Mouse (Mus musculus): Measurements from ENCODE around the gene Pde12. TPM values are rescaled to one million over a fixed set of nuclear protein-coding genes. Genes with fewer than 3 reads are reported as not detected.
"Not testable (repeated sequence)": the region's sequence is repeated elsewhere in the genome, so short reads cannot be mapped to it uniquely, and the experiment has no call there.

Pde12 gene
- polyA plus RNA-seq (2014; fragmentation: Nextera tagmentation; extraction: Ambion mirVana), result 15.1 and 16.7 TPM in 2 replicates

- no peaks in the 10 kb centered on the region for H3K27me3 ChIP-seq (replicated peaks; ENCODE audit: control insufficient read depth, insufficient read depth, low read length)
- peak within 1 kb of the TSS; percentile 82 for H3K9ac ChIP-seq (ENCODE audit: low read depth, low read length)
- H3K4me3 ChIP-seq (ENCODE audit: low read depth, low read length), result peak within 1 kb of the TSS; percentile 88
- H3K36me3 ChIP-seq (ENCODE audit: control insufficient read depth, insufficient read depth, low read length), result peaks cover 3% of the 10 kb centered on the region; the same call in 1 of the 2 replicates
- no peaks in the 10 kb centered on the region for H3K9me3 ChIP-seq (ENCODE audit: control insufficient read depth, low read length)
- peak within 1 kb of the TSS; percentile 98 for H3K4me2 ChIP-seq
- peaks cover 11% of the 10 kb centered on the region for H3K4me1 ChIP-seq (replicated peaks; ENCODE audit: control insufficient read depth, insufficient read depth, low read length)
- WGBS, result under 1% methylated on average over 70 of the region's 70 CpGs
- ATAC-seq (replicated peaks; ENCODE audit: low FRiP score), result peak; percentile 89
- DNase-seq (ENCODE audit: low spot score), result peak; percentile 92
- peak within 1 kb of the TSS; percentile 77 for H3K27ac ChIP-seq (ENCODE audit: low read depth, low read length)
Observed at GRCm38 (mm10) chr14:26669292-26670073, at the start of gene Pde12. Gene Pde12, minus strand, starts transcription at chr14:26669883.

GRCm38 (mm10) chr14:26705246-26705645, 35.6 kb upstream of the Pde12 start:
- WGBS, result 80% methylated on average over 5 of the region's 5 CpGs
- not testable (repeated sequence) for H3K27me3 ChIP-seq (replicated peaks; ENCODE audit: control insufficient read depth, insufficient read depth, low read length); H3K36me3 ChIP-seq (ENCODE audit: control insufficient read depth, insufficient read depth, low read length); H3K9ac ChIP-seq (ENCODE audit: low read depth, low read length); DNase-seq (ENCODE audit: low spot score); H3K4me2 ChIP-seq; H3K9me3 ChIP-seq (ENCODE audit: control insufficient read depth, low read length); ATAC-seq (replicated peaks; ENCODE audit: low FRiP score); H3K4me1 ChIP-seq (replicated peaks; ENCODE audit: control insufficient read depth, insufficient read depth, low read length); H3K4me3 ChIP-seq (ENCODE audit: low read depth, low read length); H3K27ac ChIP-seq (ENCODE audit: low read depth, low read length)

DNA sequence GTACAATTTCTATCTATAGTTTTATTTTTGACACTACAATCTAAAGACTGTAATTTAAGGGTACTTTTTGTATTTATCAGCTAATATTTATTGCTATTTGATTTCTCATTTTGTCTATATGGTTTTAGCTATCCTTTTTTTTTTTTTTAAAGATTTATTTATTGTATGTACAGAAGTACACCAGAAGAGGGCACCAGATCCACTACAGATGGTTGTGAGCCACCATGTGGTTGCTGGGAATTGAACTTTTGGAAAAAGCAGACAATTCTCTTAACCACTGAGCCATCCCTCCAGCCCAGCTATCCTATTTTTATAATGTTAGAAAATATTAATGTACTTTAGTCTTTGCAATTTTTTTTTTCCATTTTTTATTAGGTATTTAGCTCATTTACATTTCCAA, 28.2 kb upstream of the Pde12 start:
- Histone ChIP-seq H3K27ac (ENCODE audit: low read depth, low read length) (no peak overlapping the region), H3K27me3 (replicated peaks; ENCODE audit: control insufficient read depth, insufficient read depth, low read length) (no peaks in the 10 kb centered on the region), H3K9me3 (ENCODE audit: control insufficient read depth, low read length) (no peaks in the 10 kb centered on the region), H3K4me1 (replicated peaks; ENCODE audit: control insufficient read depth, insufficient read depth, low read length) (no peaks in the 10 kb centered on the region), H3K4me3 (ENCODE audit: low read depth, low read length) (no peak overlapping the region), H3K36me3 (ENCODE audit: control insufficient read depth, insufficient read depth, low read length) (no peaks in the 10 kb centered on the region), H3K9ac (ENCODE audit: low read depth, low read length) (no peak overlapping the region), H3K4me2 (no peak overlapping the region)
- ATAC-seq (replicated peaks; ENCODE audit: low FRiP score) (no peak), DNase-seq (ENCODE audit: low spot score) (no peak)

DNA sequence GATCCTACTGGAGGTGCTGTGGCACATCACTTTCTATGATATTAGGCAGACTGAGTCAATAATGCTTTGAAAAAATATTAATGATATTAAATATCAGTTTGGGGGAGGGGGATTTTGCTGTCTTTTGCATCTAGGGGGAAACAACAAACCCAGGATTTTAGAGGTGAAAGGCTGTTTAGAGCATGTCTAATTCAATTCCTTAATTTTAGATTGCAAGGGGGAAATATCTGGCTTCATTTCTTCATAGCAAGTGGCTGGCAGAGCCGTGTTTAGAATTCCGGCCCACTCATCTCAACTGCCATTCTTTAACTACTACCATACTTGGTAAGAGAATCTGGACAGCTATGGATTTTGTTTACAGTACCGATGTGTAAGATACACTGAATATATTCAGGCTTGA, 23.3 kb upstream of the Pde12 start, which contains the start of gene Dnah12:
Gene Dnah12, plus strand, starts transcription at position 301 of the 400 bp plus-strand sequence.
- Histone ChIP-seq H3K9ac (ENCODE audit: low read depth, low read length) (no peak within 1 kb of the TSS), H3K4me1 (replicated peaks; ENCODE audit: control insufficient read depth, insufficient read depth, low read length) (no peaks in the 10 kb centered on the region), H3K4me3 (ENCODE audit: low read depth, low read length) (no peak within 1 kb of the TSS), H3K9me3 (ENCODE audit: control insufficient read depth, low read length) (no peaks in the 10 kb centered on the region), H3K36me3 (ENCODE audit: control insufficient read depth, insufficient read depth, low read length) (no peaks in the 10 kb centered on the region), H3K27me3 (replicated peaks; ENCODE audit: control insufficient read depth, insufficient read depth, low read length) (no peaks in the 10 kb centered on the region), H3K4me2 (no peak within 1 kb of the TSS), H3K27ac (ENCODE audit: low read depth, low read length) (no peak within 1 kb of the TSS)
- DNase-seq (ENCODE audit: low spot score) (no peak), ATAC-seq (replicated peaks; ENCODE audit: low FRiP score) (no peak)
- WGBS, result 80% methylated on average over 3 of the region's 3 CpGs

- Histone ChIP-seq H3K27ac (ENCODE audit: low read depth, low read length) (no peak overlapping the region), H3K4me3 (ENCODE audit: low read depth, low read length) (no peak overlapping the region), H3K27me3 (replicated peaks; ENCODE audit: control insufficient read depth, insufficient read depth, low read length) (no peaks in the 10 kb centered on the region), H3K4me2 (no peak overlapping the region), H3K36me3 (ENCODE audit: control insufficient read depth, insufficient read depth, low read length) (no peaks in the 10 kb centered on the region), H3K9ac (ENCODE audit: low read depth, low read length) (no peak overlapping the region), H3K4me1 (replicated peaks; ENCODE audit: control insufficient read depth, insufficient read depth, low read length) (no peaks in the 10 kb centered on the region), H3K9me3 (ENCODE audit: control insufficient read depth, low read length) (no peaks in the 10 kb centered on the region)
- DNase-seq (ENCODE audit: low spot score), result no peak
- ATAC-seq (replicated peaks; ENCODE audit: low FRiP score), result no peak
- WGBS, result 70% methylated on average over 2 of the region's 2 CpGs
Observed at GRCm38 (mm10) chr14:26691363-26691762, 21.7 kb upstream of the Pde12 start.

DNA sequence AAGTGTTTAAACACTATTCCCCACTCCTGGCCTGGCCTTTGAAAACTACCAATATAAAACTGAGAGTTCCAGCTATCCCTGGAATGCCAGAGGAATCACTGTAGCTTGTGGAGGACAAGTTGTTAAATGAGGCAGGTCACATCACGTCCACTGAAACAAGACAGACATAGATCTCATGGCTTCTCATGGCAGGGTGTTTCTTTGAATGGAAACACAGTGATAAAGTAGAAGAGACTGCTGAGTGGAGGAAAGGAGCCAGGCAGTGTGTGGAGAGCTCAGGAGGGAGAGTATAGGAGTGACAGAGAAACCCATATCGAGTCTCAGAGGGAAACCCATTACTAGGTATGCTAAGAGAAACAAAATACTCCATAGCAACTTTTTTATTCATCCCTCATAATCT, 21.0 kb upstream of the Pde12 start:
- H3K27ac ChIP-seq (ENCODE audit: low read depth, low read length), result no peak overlapping the region
- DNase-seq (ENCODE audit: low spot score), result no peak
- H3K4me3 ChIP-seq (ENCODE audit: low read depth, low read length), result no peak overlapping the region
- H3K9me3 ChIP-seq (ENCODE audit: control insufficient read depth, low read length), result no peaks in the 10 kb centered on the region
- H3K4me1 ChIP-seq (replicated peaks; ENCODE audit: control insufficient read depth, insufficient read depth, low read length), result no peaks in the 10 kb centered on the region
- 64% methylated on average over 2 of the region's 2 CpGs for WGBS
- H3K9ac ChIP-seq (ENCODE audit: low read depth, low read length), result no peak overlapping the region
- ATAC-seq (replicated peaks; ENCODE audit: low FRiP score), result no peak
- H3K36me3 ChIP-seq (ENCODE audit: control insufficient read depth, insufficient read depth, low read length), result no peaks in the 10 kb centered on the region
- no peaks in the 10 kb centered on the region for H3K27me3 ChIP-seq (replicated peaks; ENCODE audit: control insufficient read depth, insufficient read depth, low read length)
- no peak overlapping the region for H3K4me2 ChIP-seq

GRCm38 (mm10) chr14:26675791-26676190, 6.1 kb upstream of the Pde12 start:
- H3K9me3 ChIP-seq (ENCODE audit: control insufficient read depth, low read length), result no peaks in the 10 kb centered on the region
- H3K4me3 ChIP-seq (ENCODE audit: low read depth, low read length), result peak overlapping the region; percentile 26
- H3K4me2 ChIP-seq, result peak overlapping the region; percentile 62
- no peaks in the 10 kb centered on the region for H3K36me3 ChIP-seq (ENCODE audit: control insufficient read depth, insufficient read depth, low read length)
- 56% methylated on average over 5 of the region's 5 CpGs for WGBS
- H3K27ac ChIP-seq (ENCODE audit: low read depth, low read length), result no peak overlapping the region
- no peak for DNase-seq (ENCODE audit: low spot score)
- peak overlapping the region; percentile 55 for H3K9ac ChIP-seq (ENCODE audit: low read depth, low read length)
- peak; percentile 62; the same call in 1 of the 2 replicates for ATAC-seq (replicated peaks; ENCODE audit: low FRiP score)
- no peaks in the 10 kb centered on the region for H3K27me3 ChIP-seq (replicated peaks; ENCODE audit: control insufficient read depth, insufficient read depth, low read length)
- no peaks in the 10 kb centered on the region for H3K4me1 ChIP-seq (replicated peaks; ENCODE audit: control insufficient read depth, insufficient read depth, low read length)

- DNase-seq (ENCODE audit: low spot score), result no peak
- H3K27me3 ChIP-seq (replicated peaks; ENCODE audit: control insufficient read depth, insufficient read depth, low read length), result no peaks in the 10 kb centered on the region
- H3K36me3 ChIP-seq (ENCODE audit: control insufficient read depth, insufficient read depth, low read length), result no peaks in the 10 kb centered on the region
- no peak overlapping the region for H3K27ac ChIP-seq (ENCODE audit: low read depth, low read length)
- peak overlapping the region; percentile 62 for H3K4me2 ChIP-seq
- peaks cover 4% of the 10 kb centered on the region; the same call in 1 of the 2 replicates for H3K4me1 ChIP-seq (replicated peaks; ENCODE audit: control insufficient read depth, insufficient read depth, low read length)
- no peaks in the 10 kb centered on the region for H3K9me3 ChIP-seq (ENCODE audit: control insufficient read depth, low read length)
- WGBS, result 20% methylated on average over 12 of the region's 12 CpGs
- peak overlapping the region; percentile 55 for H3K9ac ChIP-seq (ENCODE audit: low read depth, low read length)
- ATAC-seq (replicated peaks; ENCODE audit: low FRiP score), result no peak; the same call in 1 of the 2 replicates
- peak overlapping the region; percentile 26 for H3K4me3 ChIP-seq (ENCODE audit: low read depth, low read length)
Observed at GRCm38 (mm10) chr14:26675371-26675770, 5.7 kb upstream of the Pde12 start.

All from liver, embryonic 11.5 days (tissue).